Mouse (Mus musculus) stomach, postnatal 0 days (tissue): ENCODE results near the gene Zhx3. TPM values are rescaled to one million over a fixed set of nuclear protein-coding genes. Genes with fewer than 3 reads are reported as not detected.

Source experiments
- ATAC-seq: fragments of 200-750 bp; cut with Nextera tagmentation; 2 replicates; pipeline ENCODE4 v1.8.0; 2017; ENCODE audit not compliant: low FRiP score, low TSS enrichment
- DNase-seq: peaks from one replicate; pipeline ENCODE4 v3.0.0-alpha.2; 2016; ENCODE audit warnings: low spot score
- H3K27ac ChIP-seq: fragments of 300-500 bp; sonication (generic); replicated peaks from 2 replicates; pipeline ENCODE4 v1.5.1; 2014; ENCODE audit warnings: mild to moderate bottlenecking, control low read depth
- H3K27me3 ChIP-seq: fragments of 300-500 bp; sonication (generic); 2 replicates; pipeline ENCODE4 v1.6.1; 2014; ENCODE audit warnings: low read length; ENCODE audit not compliant: control insufficient read depth, insufficient read depth
- H3K36me3 ChIP-seq: fragments of 300-500 bp; sonication (generic); 2 replicates; pipeline ENCODE4 v1.6.1; 2014; ENCODE audit warnings: low read length, mixed read lengths; ENCODE audit not compliant: control insufficient read depth, insufficient read depth
- H3K4me1 ChIP-seq: fragments of 300-500 bp; sonication (generic); replicated peaks from 2 replicates; pipeline ENCODE4 v1.6.1; 2014; ENCODE audit warnings: antibody characterized with exemption; ENCODE audit not compliant: control insufficient read depth, insufficient read depth
- H3K4me2 ChIP-seq: fragments of 300-500 bp; sonication (generic); replicated peaks from 2 replicates; pipeline ENCODE4 v1.6.1; 2014; ENCODE audit warnings: low read depth, mild to moderate bottlenecking, control low read depth, moderate library complexity
- H3K4me3 ChIP-seq: fragments of 300-500 bp; sonication (generic); 2 replicates; pipeline ENCODE4 v1.5.1; 2014; ENCODE audit warnings: low read depth, low read length, control low read depth
- H3K9ac ChIP-seq: fragments of 300-500 bp; sonication (generic); 2 replicates; pipeline ENCODE4 v1.6.1; 2014; ENCODE audit warnings: mild to moderate bottlenecking, low read length, control low read depth, mixed read lengths
- H3K9me3 ChIP-seq: fragments of 300-500 bp; sonication (generic); 2 replicates; pipeline ENCODE4 v1.6.1; 2016; ENCODE audit warnings: low read length; ENCODE audit not compliant: control insufficient read depth
- CTCF ChIP-seq: IDR thresholded peaks from 2 replicates; pipeline ENCODE4 v1.5.1; 2016; ENCODE audit warnings: antibody characterized with exemption, low read depth, mild to moderate bottlenecking, moderate library complexity
- EP300 ChIP-seq: optimal IDR thresholded peaks from 2 replicates; pipeline ENCODE3; 2016; ENCODE audit warnings: antibody characterized with exemption
- WGBS: fragments of 180-500 bp; shearing (Covaris S2); extraction: QIAGEN DNeasy Blood & Tissue Kit; methylation state at CpG from one replicate; pipeline ENCODE4 v1.1.7; 2014; 5-methylcytosine and 5-hydroxymethylcytosine counted together
- polyA plus RNA-seq: library from polyadenylated mRNA; unstranded; fragments of >200 nt; fragmentation: Nextera tagmentation; extraction: Ambion mirVana; gene quantifications from 2 replicates; pipeline ENCODE4 v1.2.1, GENCODE M21; 2015

The Zhx3 gene
- 4.0 and 4.5 TPM in 2 replicates for polyA plus RNA-seq

- DNase-seq = peak; percentile 92
- Histone ChIP-seq H3K4me2 (peak within 1 kb of the TSS; percentile 81), H3K9me3 (no peaks in the 10 kb centered on the region), H3K27me3 (no peaks in the 10 kb centered on the region), H3K4me3 (peak within 1 kb of the TSS; percentile 92), H3K36me3 (no peaks in the 10 kb centered on the region), H3K9ac (peak within 1 kb of the TSS; percentile 96), H3K27ac (peak within 1 kb of the TSS; percentile 97), H3K4me1 (no peaks in the 10 kb centered on the region)
- peak; percentile 96 for ATAC-seq
- under 1% methylated on average over 34 of the region's 48 CpGs for WGBS
- no peak for TF ChIP-seq EP300
- TF ChIP-seq CTCF = no peak; the same call in 1 of the 2 replicates
Measured at GRCm38 (mm10) chr2:160872890-160873382, at the start of gene Zhx3. Zhx3 (minus strand) TSS chr2:160872998.

DNA sequence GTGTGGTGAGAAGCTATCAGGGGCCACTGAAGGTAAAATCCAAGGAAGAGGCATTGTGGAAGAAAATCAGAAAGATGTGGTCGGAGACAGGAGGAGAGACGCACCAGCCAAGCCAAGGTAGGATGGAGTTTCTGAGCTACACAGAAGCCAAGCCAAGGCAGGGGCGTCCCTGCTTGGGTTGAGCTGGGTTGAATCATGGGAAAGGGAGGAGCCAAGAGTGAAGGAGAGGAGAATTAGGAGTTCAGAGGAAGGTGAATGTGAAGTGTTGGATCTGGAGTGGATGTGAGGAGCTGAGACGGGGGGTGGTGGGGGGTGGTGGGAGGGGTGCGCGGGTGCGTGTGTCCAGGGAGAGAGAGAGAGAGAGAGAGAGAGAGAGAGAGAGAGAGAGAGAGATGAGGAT, 48.5 kb upstream of the Zhx3 start:
- H3K27me3 ChIP-seq = no peaks in the 10 kb centered on the region
- DNase-seq (no peak), ATAC-seq (no peak)
- WGBS = 64% methylated on average over 3 of the region's 7 CpGs
- no peak overlapping the region for H3K27ac ChIP-seq
- TF ChIP-seq CTCF (no peak), EP300 (no peak)
- no peak overlapping the region for H3K9ac ChIP-seq
- H3K4me1 ChIP-seq = no peaks in the 10 kb centered on the region
- H3K36me3 ChIP-seq = no peaks in the 10 kb centered on the region
- H3K4me3 ChIP-seq = no peak overlapping the region
- no peak overlapping the region for H3K4me2 ChIP-seq
- H3K9me3 ChIP-seq = no peaks in the 10 kb centered on the region

DNA sequence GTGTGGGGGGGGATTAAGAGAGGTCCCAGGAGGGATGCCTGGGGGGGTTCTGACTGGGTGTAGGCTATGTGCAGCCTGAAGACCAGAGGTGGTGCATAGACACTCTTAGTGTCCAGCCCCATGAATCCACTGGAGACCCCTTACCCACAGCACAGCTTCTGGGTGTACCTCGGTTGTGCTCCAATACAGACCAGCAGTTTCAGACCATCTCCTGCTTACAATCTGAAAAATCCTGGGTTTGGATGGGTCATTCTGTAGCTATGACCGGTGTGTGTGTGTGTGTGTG, 46.1 kb upstream of the Zhx3 start:
- Histone ChIP-seq H3K4me1 (no peaks in the 10 kb centered on the region), H3K9me3 (no peaks in the 10 kb centered on the region), H3K27ac (no peak overlapping the region), H3K4me3 (no peak overlapping the region), H3K9ac (no peak overlapping the region), H3K36me3 (no peaks in the 10 kb centered on the region), H3K27me3 (no peaks in the 10 kb centered on the region), H3K4me2 (no peak overlapping the region)
- no peak for TF ChIP-seq CTCF
- TF ChIP-seq EP300 = no peak
- ATAC-seq = no peak
- no peak for DNase-seq
- 77% methylated on average over 2 of the region's 2 CpGs for WGBS

DNA sequence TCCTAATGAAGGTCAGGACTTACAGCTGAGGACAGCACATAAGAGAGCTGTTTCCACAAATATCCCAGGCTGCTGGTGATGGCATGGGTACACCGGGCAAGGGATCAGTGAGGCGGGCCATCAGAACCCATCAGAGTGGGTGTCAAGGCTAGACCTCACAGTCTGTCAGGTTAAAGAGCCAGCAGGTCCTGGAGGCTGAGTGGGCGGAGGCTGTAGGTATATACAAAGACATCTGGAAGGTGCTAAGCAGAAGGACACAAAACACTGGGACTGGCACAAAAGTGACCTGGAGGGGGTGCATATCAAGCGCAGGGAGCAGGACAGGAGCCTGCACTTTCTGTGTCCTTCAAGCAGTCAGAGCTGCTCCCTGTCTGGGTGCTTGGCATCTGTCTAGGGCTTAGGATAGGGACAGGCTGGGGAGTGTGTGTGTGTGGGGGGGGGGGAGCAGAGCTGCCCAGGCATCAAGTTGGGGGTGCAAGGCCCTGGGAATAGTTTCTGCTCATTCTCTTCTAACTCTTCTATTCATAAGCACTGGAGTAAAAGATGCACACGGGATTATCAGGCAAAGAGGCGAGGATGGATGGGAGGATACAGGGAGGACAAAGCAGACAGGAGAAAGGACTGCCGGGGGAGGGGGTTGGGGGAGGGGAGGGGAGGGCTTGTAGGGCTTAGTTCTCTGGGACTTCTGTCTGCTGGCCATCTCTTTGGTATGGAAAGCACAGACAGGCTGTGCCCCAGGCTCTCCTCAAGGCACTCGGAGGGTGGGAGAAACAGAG, 45.5 kb upstream of the Zhx3 start:
- Histone ChIP-seq H3K27ac (no peak overlapping the region), H3K9me3 (no peaks in the 10 kb centered on the region), H3K4me3 (no peak overlapping the region), H3K4me1 (no peaks in the 10 kb centered on the region), H3K36me3 (no peaks in the 10 kb centered on the region), H3K27me3 (no peaks in the 10 kb centered on the region), H3K9ac (no peak overlapping the region), H3K4me2 (no peak overlapping the region)
- DNase-seq = no peak
- ATAC-seq = 0 out of 2 replicates have a peak, but pooled peaks have one; percentile 4
- TF ChIP-seq CTCF = no peak
- no peak for TF ChIP-seq EP300
- WGBS = 65% methylated on average over 8 of the region's 8 CpGs

DNA sequence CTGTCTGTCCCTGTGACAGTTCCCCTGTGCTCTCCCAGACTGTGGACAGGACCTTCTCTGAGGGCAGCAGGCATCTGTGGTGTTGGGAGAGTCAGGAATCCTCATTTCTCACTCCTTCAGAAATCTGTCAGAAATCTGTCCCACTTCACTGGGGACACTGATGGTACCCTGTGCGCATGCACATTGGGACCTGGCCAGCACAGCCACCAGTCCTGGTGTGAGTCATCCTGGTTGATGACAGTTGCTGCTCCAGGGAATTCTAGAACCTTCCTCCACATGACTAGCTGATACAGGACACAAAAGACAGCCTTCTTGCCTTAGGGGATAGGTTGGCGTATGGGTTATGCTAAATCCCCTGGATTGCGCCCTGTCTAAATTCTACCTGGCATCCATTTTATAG, 44.5 kb upstream of the Zhx3 start:
- no peak for ATAC-seq
- Histone ChIP-seq H3K27ac (no peak overlapping the region), H3K36me3 (no peaks in the 10 kb centered on the region), H3K4me3 (no peak overlapping the region), H3K9ac (no peak overlapping the region), H3K4me1 (no peaks in the 10 kb centered on the region), H3K4me2 (no peak overlapping the region), H3K27me3 (no peaks in the 10 kb centered on the region; the same call in 1 of the 2 replicates), H3K9me3 (no peaks in the 10 kb centered on the region)
- no peak for DNase-seq
- WGBS = 81% methylated on average over 3 of the region's 3 CpGs
- no peak for TF ChIP-seq EP300
- TF ChIP-seq CTCF = no peak

- Histone ChIP-seq H3K4me2 (no peak overlapping the region), H3K4me1 (no peaks in the 10 kb centered on the region), H3K27ac (no peak overlapping the region), H3K27me3 (peaks cover 3% of the 10 kb centered on the region; the same call in 1 of the 2 replicates), H3K9me3 (no peaks in the 10 kb centered on the region), H3K4me3 (no peak overlapping the region), H3K9ac (no peak overlapping the region), H3K36me3 (no peaks in the 10 kb centered on the region)
- no peak for DNase-seq
- WGBS = 83% methylated on average over 8 of the region's 8 CpGs
- no peak for ATAC-seq
- TF ChIP-seq CTCF = no peak
- no peak for TF ChIP-seq EP300
Measured at GRCm38 (mm10) chr2:160916714-160917113, 43.9 kb upstream of the Zhx3 start.
